Mouse (Mus musculus): ENCODE data around the gene Xpnpep2. TPM values are rescaled to one million over a fixed set of nuclear protein-coding genes. Genes with fewer than 3 reads are reported as not detected.
A peak's percentile ranks its signal among the peaks of the same experiment; 100 is the strongest.

The Xpnpep2 gene
- polyA plus RNA-seq, 1 experiment from 2014 or later, result 1.4 TPM

- Histone ChIP-seq H3K4me1 (replicated peaks) (no peaks in the 10 kb centered on the region), H3K27ac (no peak overlapping the region), H3K9me3 (no peaks in the 10 kb centered on the region), H3K27me3 (ENCODE audit: insufficient read depth, poor library complexity, severe bottlenecking) (0 out of 2 replicates have a peak, but pooled peaks cover 2% of the 10 kb centered on the region), H3K4me3 (no peak overlapping the region), H3K36me3 (no peaks in the 10 kb centered on the region)
- WGBS, result 80% methylated on average over 2 of the region's 2 CpGs
- no peak for DNase-seq (ENCODE audit: low spot score)
These were observed 44.9 kb downstream of the Xpnpep2 start for GRCm38 (mm10) chrX:48153414-48153813.

- no peaks in the 10 kb centered on the region for H3K9me3 ChIP-seq
- 0 out of 2 replicates have a peak, but pooled peaks cover 2% of the 10 kb centered on the region for H3K27me3 ChIP-seq (ENCODE audit: insufficient read depth, poor library complexity, severe bottlenecking)
- H3K27ac ChIP-seq, result no peak overlapping the region
- H3K4me1 ChIP-seq (replicated peaks), result no peaks in the 10 kb centered on the region
- H3K36me3 ChIP-seq, result no peaks in the 10 kb centered on the region
- no peak for DNase-seq (ENCODE audit: low spot score)
- H3K4me3 ChIP-seq, result no peak overlapping the region
- WGBS, result 76% methylated on average over 2 of the region's 2 CpGs
These were observed 45.4 kb downstream of the Xpnpep2 start for GRCm38 (mm10) chrX:48153949-48154348.

GRCm38 (mm10) chrX:48155489-48155888, 47.0 kb downstream of the Xpnpep2 start:
- H3K9me3 ChIP-seq, result no peaks in the 10 kb centered on the region
- no peaks in the 10 kb centered on the region for H3K4me1 ChIP-seq (replicated peaks)
- DNase-seq (ENCODE audit: low spot score), result no peak
- no peaks in the 10 kb centered on the region for H3K36me3 ChIP-seq
- H3K27ac ChIP-seq, result no peak overlapping the region
- H3K27me3 ChIP-seq (ENCODE audit: insufficient read depth, poor library complexity, severe bottlenecking), result 0 out of 2 replicates have a peak, but pooled peaks cover 2% of the 10 kb centered on the region
- H3K4me3 ChIP-seq, result no peak overlapping the region
- 88% methylated on average over 6 of the region's 6 CpGs for WGBS

GRCm38 (mm10) chrX:48157396-48157795, 48.9 kb downstream of the Xpnpep2 start:
- H3K27me3 ChIP-seq (ENCODE audit: insufficient read depth, poor library complexity, severe bottlenecking), result 0 out of 2 replicates have a peak, but pooled peaks cover 2% of the 10 kb centered on the region
- WGBS, result 92% methylated on average over 8 of the region's 8 CpGs
- no peak overlapping the region for H3K4me3 ChIP-seq
- H3K27ac ChIP-seq, result no peak overlapping the region
- no peaks in the 10 kb centered on the region for H3K36me3 ChIP-seq
- DNase-seq (ENCODE audit: low spot score), result no peak
- no peaks in the 10 kb centered on the region for H3K9me3 ChIP-seq
- no peaks in the 10 kb centered on the region for H3K4me1 ChIP-seq (replicated peaks)

- no peak overlapping the region for H3K27ac ChIP-seq
- H3K4me1 ChIP-seq (replicated peaks), result no peaks in the 10 kb centered on the region
- DNase-seq (ENCODE audit: low spot score), result no peak
- H3K9me3 ChIP-seq, result no peaks in the 10 kb centered on the region
- 90% methylated on average over 11 of the region's 11 CpGs for WGBS
- no peaks in the 10 kb centered on the region for H3K27me3 ChIP-seq (ENCODE audit: insufficient read depth, poor library complexity, severe bottlenecking)
- H3K36me3 ChIP-seq, result no peaks in the 10 kb centered on the region
- H3K4me3 ChIP-seq, result no peak overlapping the region
These were observed 49.8 kb downstream of the Xpnpep2 start for GRCm38 (mm10) chrX:48158229-48158919.

GRCm38 (mm10) chrX:48169892-48170291, 61.4 kb downstream of the Xpnpep2 start:
- peaks cover 15% of the 10 kb centered on the region; the same call in 1 of the 2 replicates for H3K36me3 ChIP-seq
- H3K27me3 ChIP-seq (ENCODE audit: insufficient read depth, poor library complexity, severe bottlenecking), result no peaks in the 10 kb centered on the region
- DNase-seq (ENCODE audit: low spot score), result peak; percentile 6
- H3K4me3 ChIP-seq, result no peak overlapping the region
- no peaks in the 10 kb centered on the region for H3K9me3 ChIP-seq
- WGBS, result 43% methylated on average over 1 of the region's 1 CpGs
- H3K4me1 ChIP-seq (replicated peaks), result peaks cover 3% of the 10 kb centered on the region; the same call in 1 of the 2 replicates
- no peak overlapping the region for H3K27ac ChIP-seq

GRCm38 (mm10) chrX:48170368-48170767, 61.8 kb downstream of the Xpnpep2 start:
- no peaks in the 10 kb centered on the region for H3K27me3 ChIP-seq (ENCODE audit: insufficient read depth, poor library complexity, severe bottlenecking)
- peaks cover 3% of the 10 kb centered on the region; the same call in 1 of the 2 replicates for H3K4me1 ChIP-seq (replicated peaks)
- H3K27ac ChIP-seq, result no peak overlapping the region
- WGBS, result 50% methylated on average over 1 of the region's 1 CpGs
- H3K36me3 ChIP-seq, result peaks cover 19% of the 10 kb centered on the region
- H3K4me3 ChIP-seq, result no peak overlapping the region
- DNase-seq (ENCODE audit: low spot score), result no peak
- no peaks in the 10 kb centered on the region for H3K9me3 ChIP-seq

GRCm38 (mm10) chrX:48181844-48182243, 73.3 kb downstream of the Xpnpep2 start:
- WGBS, result 88% methylated on average over 6 of the region's 6 CpGs
- H3K36me3 ChIP-seq, result peaks cover 15% of the 10 kb centered on the region
- H3K9me3 ChIP-seq, result no peaks in the 10 kb centered on the region
- no peak for DNase-seq (ENCODE audit: low spot score)
- no peak overlapping the region for H3K27ac ChIP-seq
- no peak overlapping the region for H3K4me3 ChIP-seq
- no peaks in the 10 kb centered on the region for H3K4me1 ChIP-seq (replicated peaks)
- H3K27me3 ChIP-seq (ENCODE audit: insufficient read depth, poor library complexity, severe bottlenecking), result no peaks in the 10 kb centered on the region

GRCm38 (mm10) chrX:48184703-48185102, 76.2 kb downstream of the Xpnpep2 start:
- H3K4me1 ChIP-seq (replicated peaks), result no peaks in the 10 kb centered on the region
- H3K27ac ChIP-seq, result no peak overlapping the region
- H3K27me3 ChIP-seq (ENCODE audit: insufficient read depth, poor library complexity, severe bottlenecking), result no peaks in the 10 kb centered on the region
- no peak for DNase-seq (ENCODE audit: low spot score)
- no peaks in the 10 kb centered on the region for H3K9me3 ChIP-seq
- WGBS, result 81% methylated on average over 3 of the region's 3 CpGs
- no peak overlapping the region for H3K4me3 ChIP-seq
- H3K36me3 ChIP-seq, result peaks cover 9% of the 10 kb centered on the region

Other genes with a start within 250 kb of the Xpnpep2 start
- 14.0 and 16.2 TPM in 2 replicates for gene Smarca1, start 215.8 kb upstream of the Xpnpep2 start, polyA plus RNA-seq (2016; fragmentation: Nextera tagmentation; extraction: Ambion mirVana)
- gene Ocrl, start 196.3 kb upstream of the Xpnpep2 start, polyA plus RNA-seq (2016; fragmentation: Nextera tagmentation; extraction: Ambion mirVana), result 16.2 and 16.5 TPM in 2 replicates
- 3.7 and 3.8 TPM in 2 replicates for gene Apln, start 73.9 kb upstream of the Xpnpep2 start, polyA plus RNA-seq (2016; fragmentation: Nextera tagmentation; extraction: Ambion mirVana)
- gene Sash3, start 37.7 kb downstream of the Xpnpep2 start, polyA plus RNA-seq (2016; fragmentation: Nextera tagmentation; extraction: Ambion mirVana), result 1.1 and 1.9 TPM in 2 replicates
- 2.7 and 3.9 TPM in 2 replicates for gene Zdhhc9, start 100.2 kb downstream of the Xpnpep2 start, polyA plus RNA-seq (2016; fragmentation: Nextera tagmentation; extraction: Ambion mirVana)
- gene Utp14a, start 148.1 kb downstream of the Xpnpep2 start, polyA plus RNA-seq (2016; fragmentation: Nextera tagmentation; extraction: Ambion mirVana), result 14.5 and 20.0 TPM in 2 replicates
- 4.2 and 5.4 TPM in 2 replicates for gene Bcorl1, start 232.6 kb downstream of the Xpnpep2 start, polyA plus RNA-seq (2016; fragmentation: Nextera tagmentation; extraction: Ambion mirVana)